Mouse (Mus musculus): ENCODE data around the gene Etfbkmt.
"Not testable (repeated sequence)": the region's sequence is repeated elsewhere in the genome, so short reads cannot be mapped to it uniquely, and the experiment has no call there.

The Etfbkmt gene

DNA sequence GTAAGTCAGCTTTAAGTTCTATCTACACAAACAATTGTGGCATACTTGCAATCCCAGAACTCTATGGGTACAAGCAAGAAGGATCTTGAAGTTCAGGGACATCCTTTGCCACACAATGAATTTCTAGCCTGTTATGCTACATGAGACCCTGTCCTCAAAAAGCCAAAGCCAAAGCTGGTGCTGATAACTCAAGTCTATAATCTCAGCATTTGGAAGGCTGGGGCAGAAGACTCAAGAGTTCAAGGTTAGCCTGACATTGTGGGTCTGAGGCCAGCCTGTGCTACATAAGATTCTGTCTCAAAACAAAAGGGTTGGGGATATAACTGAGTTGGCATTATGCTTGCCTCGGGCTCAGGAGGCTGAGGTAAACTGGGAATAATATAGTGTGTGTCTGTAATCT lies 47.7 kb downstream of the Etfbkmt start:
- DNase-seq (ENCODE audit: low spot score) = no peak

DNA sequence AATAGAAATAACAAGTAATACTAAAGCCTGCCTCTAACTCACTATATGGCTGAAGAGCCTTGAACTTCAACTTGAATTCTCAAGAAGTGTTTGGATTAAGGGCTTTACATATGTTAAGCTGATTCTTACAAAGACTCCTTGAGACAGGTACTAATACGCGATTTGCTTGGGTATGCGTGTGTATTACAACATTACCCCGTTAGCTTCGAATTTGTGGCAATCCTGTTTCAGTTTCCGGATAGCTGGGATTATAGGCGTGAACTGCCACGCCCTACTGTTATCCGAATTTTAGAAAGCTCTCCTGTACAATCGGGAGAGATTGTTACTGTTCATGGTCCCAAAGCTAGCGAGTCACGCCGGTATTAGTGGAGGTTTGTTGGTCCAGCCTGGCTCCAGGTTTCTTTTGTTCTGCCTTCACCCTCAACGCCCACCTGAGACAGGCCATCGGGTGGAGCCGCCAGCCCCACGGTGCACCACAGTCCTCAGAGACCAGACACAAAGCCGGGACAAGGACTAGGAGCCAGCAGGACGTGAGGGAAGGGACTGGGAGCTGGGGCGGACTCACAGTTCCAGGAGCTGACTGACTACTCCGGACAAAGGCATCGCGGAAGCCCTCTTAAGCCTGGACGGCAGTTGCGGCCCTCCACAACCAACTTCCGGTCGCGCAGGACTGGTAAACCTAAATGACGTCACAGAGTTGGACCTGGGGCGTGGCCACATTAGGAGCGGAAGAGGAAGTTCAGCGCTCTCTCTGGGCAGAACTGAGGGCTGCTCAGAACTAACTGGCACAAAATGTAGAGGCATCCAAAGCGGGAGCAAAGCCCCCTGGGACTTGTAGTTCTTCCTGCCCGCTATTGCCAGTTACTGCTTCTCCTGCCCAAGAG lies 48.6 kb downstream of the Etfbkmt start, which contains the start of gene Amn1:
TSS of gene Amn1 (minus strand) at position 672 of the 884 bp plus-strand sequence.
- DNase-seq (ENCODE audit: low spot score) = peak; percentile 89

DNA sequence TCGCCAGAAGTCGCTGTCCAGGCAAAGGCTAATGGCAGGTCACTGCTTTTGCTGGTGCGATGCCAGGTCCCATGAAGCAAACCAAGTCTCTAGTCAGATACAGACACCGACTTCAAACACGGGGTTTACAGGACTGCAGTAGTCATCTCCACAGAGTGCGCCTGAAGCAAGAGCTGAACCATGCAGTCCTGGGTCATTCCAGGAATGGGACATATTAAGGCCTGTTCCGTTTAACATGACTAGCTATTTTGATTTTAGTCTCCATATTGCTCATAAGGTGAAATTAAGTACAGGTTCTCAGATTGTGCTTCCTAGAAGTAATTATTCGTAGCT lies 49.2 kb downstream of the Etfbkmt start:
- DNase-seq (ENCODE audit: low spot score) = no peak

DNA sequence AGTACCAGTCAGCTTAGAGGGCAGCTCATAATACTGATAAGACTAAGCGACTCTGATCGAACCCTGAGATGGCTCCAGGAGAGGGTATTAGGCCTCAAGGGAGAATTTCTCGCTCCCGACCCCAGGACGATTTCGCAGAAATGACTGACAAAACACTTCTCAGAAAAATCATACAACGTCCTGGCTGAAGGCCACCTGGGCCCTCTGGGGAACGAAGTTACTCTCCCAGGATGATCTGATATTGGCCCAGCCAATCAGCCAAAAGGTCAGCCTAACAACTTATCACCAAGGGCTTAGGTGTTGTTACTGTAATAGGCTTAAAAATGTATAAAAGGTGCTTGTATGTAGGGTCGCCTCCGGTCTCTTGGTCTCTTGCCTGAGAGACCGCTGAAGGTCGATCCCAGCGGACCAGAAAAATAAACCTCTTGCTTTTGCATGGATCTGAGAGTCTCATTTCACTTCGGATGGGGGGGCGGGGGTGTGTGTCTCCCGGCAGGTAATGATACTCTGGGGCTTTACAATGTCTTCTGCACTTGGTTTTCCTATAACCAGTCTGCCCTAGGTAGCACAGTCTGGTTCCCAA lies 49.8 kb downstream of the Etfbkmt start:
- no peak for DNase-seq (ENCODE audit: low spot score)

DNA sequence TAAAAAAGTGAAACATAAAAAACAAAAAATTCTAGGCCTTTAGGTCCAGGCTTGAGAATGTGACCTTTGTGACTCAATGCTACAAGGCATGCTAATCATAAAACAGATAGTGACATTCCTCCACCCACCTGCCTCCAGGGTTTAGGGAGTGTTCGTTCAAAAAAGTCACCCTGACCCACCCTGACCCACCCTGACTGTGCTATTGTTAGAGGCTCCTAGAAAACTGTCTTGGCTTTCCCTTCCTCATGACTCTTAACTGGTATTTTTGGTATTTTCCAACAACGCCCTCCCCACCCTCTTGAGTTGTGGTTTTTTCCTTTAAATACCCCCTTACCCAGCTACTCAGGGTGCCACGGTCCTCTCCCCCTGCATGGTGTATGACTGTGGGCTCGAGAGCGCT lies 52.3 kb downstream of the Etfbkmt start:
- DNase-seq (ENCODE audit: low spot score) = not testable (repeated sequence)

DNA sequence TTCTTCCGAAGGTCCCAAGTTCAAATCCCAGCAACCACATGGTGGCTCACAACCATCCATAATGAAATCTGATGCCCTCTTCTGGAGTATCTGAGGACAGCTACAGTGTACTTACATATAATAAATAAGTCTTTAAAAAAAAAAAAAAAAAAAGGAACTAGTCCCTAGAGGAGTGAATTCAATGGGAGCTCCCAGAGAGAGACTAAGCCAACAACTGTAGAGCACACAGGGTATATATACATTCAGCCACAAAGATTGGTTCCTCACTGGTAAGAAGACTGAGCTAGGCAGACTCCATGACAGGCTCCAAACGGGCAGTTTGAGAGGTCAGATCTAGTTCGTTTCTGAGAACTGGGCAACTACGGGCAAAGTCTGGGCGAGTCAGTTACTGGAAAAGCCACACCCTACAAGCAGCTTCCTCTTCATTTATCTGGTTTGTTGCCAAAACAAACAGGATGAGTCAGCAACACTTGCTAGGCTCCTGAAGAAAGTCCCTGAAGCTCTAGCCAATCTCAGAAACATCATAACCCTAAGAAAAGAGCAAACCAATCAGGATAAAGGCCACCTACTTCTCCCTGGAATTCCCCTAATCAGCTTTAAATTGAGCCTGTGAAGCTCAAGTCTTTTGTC lies 53.7 kb downstream of the Etfbkmt start:
- DNase-seq (ENCODE audit: low spot score) = peak; percentile 55

DNA sequence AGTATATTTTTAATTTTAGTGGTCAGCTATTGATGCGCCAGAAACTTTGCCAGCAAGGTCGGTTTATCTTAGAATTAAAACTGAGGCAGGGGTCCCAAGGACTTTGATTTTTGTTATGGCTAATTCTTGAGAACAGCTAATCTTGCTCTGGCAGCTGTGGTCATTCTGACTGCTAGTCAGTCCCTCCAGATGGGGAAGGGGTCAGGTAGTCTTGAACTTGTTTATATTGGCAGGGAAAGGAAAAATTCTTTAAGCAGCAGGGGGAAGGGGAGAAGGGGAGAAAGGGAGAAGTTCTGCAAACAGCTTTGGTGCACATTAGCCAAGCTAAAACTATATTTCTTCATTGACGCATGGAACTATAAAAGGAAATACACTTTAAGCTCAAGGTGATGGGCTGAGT lies 57.5 kb downstream of the Etfbkmt start:
- no peak for DNase-seq (ENCODE audit: low spot score)

DNA sequence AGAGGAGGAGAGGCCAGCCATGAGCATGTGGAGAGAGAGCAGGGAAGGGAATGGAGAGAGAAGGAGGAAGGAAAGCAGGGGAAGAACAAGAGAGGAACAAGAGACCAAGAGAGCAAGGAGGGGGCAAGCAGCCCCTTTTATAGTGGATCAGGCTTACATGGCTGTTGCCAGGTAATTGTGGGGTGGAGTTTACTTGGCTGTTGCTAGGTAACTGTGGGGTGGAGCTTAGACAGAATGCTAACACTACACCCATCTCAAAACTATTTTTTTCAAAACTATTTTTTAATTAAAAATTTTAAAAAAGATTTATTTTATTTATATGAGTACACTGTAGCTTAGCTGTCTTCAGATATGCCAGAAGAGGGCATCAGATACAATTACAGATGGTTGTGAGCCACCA lies 58.9 kb downstream of the Etfbkmt start:
- no peak for DNase-seq (ENCODE audit: low spot score)

Data from spleen, adult 12 weeks (tissue).